Mouse (Mus musculus) limb, embryonic 13.5 days (tissue): ENCODE measurements at regions not wholly inside any gene's neighbourhood (a gene's known extent, or its start where the extent isn't known, plus 50 kb on each side); places are given as distances from the start of the nearest gene placed in this dataset.
A peak's percentile ranks its signal among the peaks of the same experiment; 100 is the strongest.
"Not testable (repeated sequence)": the region's sequence is repeated elsewhere in the genome, so short reads cannot be mapped to it uniquely, and the experiment has no call there.

ENCODE experiments used
- ATAC-seq: fragments of 200-750 bp; cut with Nextera tagmentation; 2 replicates; pipeline ENCODE4 v1.8.0; 2017; ENCODE audit warnings: low read depth, moderate number of reproducible peaks, moderate TSS enrichment; ENCODE audit not compliant: low FRiP score
- H3K27ac ChIP-seq: fragments of 300-500 bp; sonication (generic); 2 replicates; pipeline ENCODE4 v1.5.1; 2015; ENCODE audit warnings: inconsistent platforms, mild to moderate bottlenecking, moderate library complexity
- H3K27me3 ChIP-seq: fragments of 300-500 bp; sonication (generic); 2 replicates; pipeline ENCODE4 v1.6.1; 2015; ENCODE audit warnings: mild to moderate bottlenecking, inconsistent platforms
- H3K36me3 ChIP-seq: fragments of 300-500 bp; sonication (generic); 2 replicates; pipeline ENCODE4 v1.6.1; 2015; ENCODE audit warnings: inconsistent platforms, mild to moderate bottlenecking, moderate library complexity
- H3K4me1 ChIP-seq: fragments of 300-500 bp; sonication (generic); 2 replicates; pipeline ENCODE4 v1.6.1; 2015; ENCODE audit warnings: inconsistent platforms
- H3K4me2 ChIP-seq: fragments of 300-500 bp; sonication (generic); replicated peaks from 2 replicates; pipeline ENCODE4 v1.6.1; 2015; ENCODE audit warnings: inconsistent platforms, mild to moderate bottlenecking, moderate library complexity
- H3K4me3 ChIP-seq: fragments of 300-500 bp; sonication (generic); 2 replicates; pipeline ENCODE4 v1.5.1; 2015; ENCODE audit warnings: moderate library complexity, mild to moderate bottlenecking, inconsistent platforms
- H3K9ac ChIP-seq: fragments of 300-500 bp; sonication (generic); 2 replicates; pipeline ENCODE4 v1.6.1; 2015; ENCODE audit warnings: mild to moderate bottlenecking, inconsistent platforms
- H3K9me3 ChIP-seq: fragments of 300-500 bp; sonication (generic); 2 replicates; pipeline ENCODE4 v1.6.1; 2016; ENCODE audit warnings: inconsistent platforms
- WGBS: fragments of 180-500 bp; shearing (Covaris S2); methylation state at CpG from one replicate; pipeline ENCODE4 v1.1.7; 2015; 5-methylcytosine and 5-hydroxymethylcytosine counted together

- WGBS, result 72% methylated on average over 6 of the region's 6 CpGs
- H3K4me3 ChIP-seq, result no peak overlapping the region
- no peaks in the 10 kb centered on the region for H3K4me1 ChIP-seq
- H3K27me3 ChIP-seq, result no peaks in the 10 kb centered on the region
- H3K36me3 ChIP-seq, result no peaks in the 10 kb centered on the region
- H3K9me3 ChIP-seq, result no peaks in the 10 kb centered on the region
- H3K27ac ChIP-seq, result no peak overlapping the region
- H3K9ac ChIP-seq, result no peak overlapping the region
- no peak overlapping the region for H3K4me2 ChIP-seq
- no peak for ATAC-seq
These were observed 69.4 kb upstream of the Dph6 start for GRCm38 (mm10) chr2:114723971-114724666.

GRCm38 (mm10) chr2:114727197-114727596 is 72.4 kb upstream of the Dph6 start:
- Histone ChIP-seq H3K9me3 (no peaks in the 10 kb centered on the region), H3K36me3 (no peaks in the 10 kb centered on the region), H3K27me3 (no peaks in the 10 kb centered on the region), H3K4me1 (no peaks in the 10 kb centered on the region), H3K9ac (no peak overlapping the region), H3K4me3 (no peak overlapping the region), H3K27ac (no peak overlapping the region), H3K4me2 (no peak overlapping the region)
- WGBS, result 89% methylated on average over 1 of the region's 1 CpGs
- no peak for ATAC-seq

- Histone ChIP-seq H3K9me3 (no peaks in the 10 kb centered on the region), H3K9ac (no peak overlapping the region), H3K27ac (no peak overlapping the region), H3K4me1 (no peaks in the 10 kb centered on the region), H3K36me3 (no peaks in the 10 kb centered on the region), H3K4me2 (no peak overlapping the region), H3K4me3 (no peak overlapping the region), H3K27me3 (no peaks in the 10 kb centered on the region)
- WGBS, result 38% methylated on average over 4 of the region's 4 CpGs
- ATAC-seq, result no peak
These were observed 80.3 kb upstream of the Dph6 start for GRCm38 (mm10) chr2:114734861-114735569.

GRCm38 (mm10) chr2:114739421-114740212 is 84.9 kb upstream of the Dph6 start:
- Histone ChIP-seq H3K36me3 (no peaks in the 10 kb centered on the region), H3K27me3 (no peaks in the 10 kb centered on the region), H3K4me1 (no peaks in the 10 kb centered on the region), H3K4me2 (no peak overlapping the region), H3K4me3 (no peak overlapping the region), H3K27ac (no peak overlapping the region), H3K9me3 (no peaks in the 10 kb centered on the region), H3K9ac (no peak overlapping the region)
- WGBS, result 75% methylated on average over 11 of the region's 11 CpGs
- ATAC-seq, result no peak

GRCm38 (mm10) chr2:114763276-114763675 is 108.5 kb upstream of the Dph6 start:
- H3K9me3 ChIP-seq, result no peaks in the 10 kb centered on the region
- H3K4me1 ChIP-seq, result no peaks in the 10 kb centered on the region
- no peak overlapping the region for H3K27ac ChIP-seq
- ATAC-seq, result no peak
- no peak overlapping the region for H3K4me2 ChIP-seq
- H3K9ac ChIP-seq, result no peak overlapping the region
- 77% methylated on average over 4 of the region's 4 CpGs for WGBS
- H3K36me3 ChIP-seq, result no peaks in the 10 kb centered on the region
- H3K4me3 ChIP-seq, result no peak overlapping the region
- H3K27me3 ChIP-seq, result no peaks in the 10 kb centered on the region

- 78% methylated on average over 6 of the region's 6 CpGs for WGBS
- H3K27ac ChIP-seq, H3K4me1 ChIP-seq, H3K9ac ChIP-seq, H3K4me3 ChIP-seq, H3K36me3 ChIP-seq, ATAC-seq, H3K4me2 ChIP-seq, H3K9me3 ChIP-seq, H3K27me3 ChIP-seq: not testable (repeated sequence)
These were observed 119.0 kb upstream of the Dph6 start for GRCm38 (mm10) chr2:114773723-114774122.

GRCm38 (mm10) chr2:114774278-114774677 is 119.5 kb upstream of the Dph6 start:
- H3K4me3 ChIP-seq, result no peak overlapping the region
- H3K9me3 ChIP-seq, result no peaks in the 10 kb centered on the region
- H3K4me1 ChIP-seq, result peaks cover 3% of the 10 kb centered on the region; the same call in 1 of the 2 replicates
- no peaks in the 10 kb centered on the region for H3K36me3 ChIP-seq
- H3K4me2 ChIP-seq, result no peak overlapping the region
- ATAC-seq, result no peak
- WGBS, result 88% methylated on average over 3 of the region's 3 CpGs
- no peak overlapping the region for H3K27ac ChIP-seq
- H3K27me3 ChIP-seq, result no peaks in the 10 kb centered on the region
- H3K9ac ChIP-seq, result no peak overlapping the region

GRCm38 (mm10) chr2:114775532-114775931 is 120.8 kb upstream of the Dph6 start:
- no peak overlapping the region for H3K4me2 ChIP-seq
- peaks cover 3% of the 10 kb centered on the region; the same call in 1 of the 2 replicates for H3K4me1 ChIP-seq
- H3K9me3 ChIP-seq, result no peaks in the 10 kb centered on the region
- no peak overlapping the region for H3K9ac ChIP-seq
- H3K27me3 ChIP-seq, result no peaks in the 10 kb centered on the region
- no peak overlapping the region for H3K4me3 ChIP-seq
- no peak for ATAC-seq
- no peaks in the 10 kb centered on the region for H3K36me3 ChIP-seq
- H3K27ac ChIP-seq, result no peak overlapping the region
- 11% methylated on average over 2 of the region's 2 CpGs for WGBS

GRCm38 (mm10) chr2:114776176-114776575 is 121.4 kb upstream of the Dph6 start:
- Histone ChIP-seq H3K27ac (no peak overlapping the region), H3K9me3 (no peaks in the 10 kb centered on the region), H3K4me3 (no peak overlapping the region), H3K36me3 (no peaks in the 10 kb centered on the region), H3K4me1 (peaks cover 3% of the 10 kb centered on the region; the same call in 1 of the 2 replicates), H3K27me3 (no peaks in the 10 kb centered on the region), H3K4me2 (no peak overlapping the region), H3K9ac (no peak overlapping the region)
- no peak for ATAC-seq
- 48% methylated on average over 2 of the region's 2 CpGs for WGBS

GRCm38 (mm10) chr2:114782450-114782849 is 127.7 kb upstream of the Dph6 start:
- peaks cover 8% of the 10 kb centered on the region for H3K4me1 ChIP-seq
- H3K4me3 ChIP-seq, result no peak overlapping the region
- 82% methylated on average over 6 of the region's 6 CpGs for WGBS
- peaks cover 1% of the 10 kb centered on the region; the same call in 1 of the 2 replicates for H3K27me3 ChIP-seq
- no peak for ATAC-seq
- no peaks in the 10 kb centered on the region for H3K36me3 ChIP-seq
- H3K9me3 ChIP-seq, result no peaks in the 10 kb centered on the region
- H3K27ac ChIP-seq, result no peak overlapping the region
- H3K4me2 ChIP-seq, result no peak overlapping the region
- H3K9ac ChIP-seq, result no peak overlapping the region

- no peaks in the 10 kb centered on the region for H3K9me3 ChIP-seq
- no peaks in the 10 kb centered on the region for H3K36me3 ChIP-seq
- peaks cover 8% of the 10 kb centered on the region for H3K4me1 ChIP-seq
- H3K4me3 ChIP-seq, result no peak overlapping the region
- H3K27me3 ChIP-seq, result peaks cover 3% of the 10 kb centered on the region; the same call in 1 of the 2 replicates
- H3K9ac ChIP-seq, result no peak overlapping the region
- ATAC-seq, result peak; percentile 59; the same call in 1 of the 2 replicates
- no peak overlapping the region for H3K4me2 ChIP-seq
- peak overlapping the region; percentile 55; the same call in 1 of the 2 replicates for H3K27ac ChIP-seq
These were observed 129.4 kb upstream of the Dph6 start for GRCm38 (mm10) chr2:114784191-114784590.

GRCm38 (mm10) chr2:114788251-114788650 is 133.5 kb upstream of the Dph6 start:
- H3K27me3 ChIP-seq, result peaks cover 3% of the 10 kb centered on the region; the same call in 1 of the 2 replicates
- no peaks in the 10 kb centered on the region for H3K9me3 ChIP-seq
- H3K4me1 ChIP-seq, result peaks cover 8% of the 10 kb centered on the region
- no peaks in the 10 kb centered on the region for H3K36me3 ChIP-seq
- H3K9ac ChIP-seq, result no peak overlapping the region
- no peak overlapping the region for H3K27ac ChIP-seq
- H3K4me2 ChIP-seq, result no peak overlapping the region
- H3K4me3 ChIP-seq, result no peak overlapping the region
- ATAC-seq, result no peak
- 85% methylated on average over 3 of the region's 3 CpGs for WGBS
